Mouse (Mus musculus) liver, adult 2 months (tissue): ENCODE data around the gene Sall2. TPM values are rescaled to one million over a fixed set of nuclear protein-coding genes. Genes with fewer than 3 reads are reported as not detected.
"Not testable (repeated sequence)": the region's sequence is repeated elsewhere in the genome, so short reads cannot be mapped to it uniquely, and the experiment has no call there.

Experiments used
- DNase-seq: peaks from one replicate; pipeline ENCODE4 v3.0.0-alpha.2; 2011; ENCODE audit warnings: low read depth, low spot score; ENCODE audit errors: extremely low read depth
- H3K27ac ChIP-seq: fragments of 200-500 bp; replicated peaks from 2 replicates; pipeline ENCODE4 v1.5.1; 2012; ENCODE audit warnings: low read depth, mild to moderate bottlenecking, control low read depth, inconsistent platforms, low read length; ENCODE audit not compliant: insufficient read depth
- H3K27me3 ChIP-seq: fragments of 200-500 bp; 2 replicates; pipeline ENCODE4 v1.6.1; 2012; ENCODE audit warnings: mild to moderate bottlenecking, moderate library complexity, low read length, inconsistent platforms; ENCODE audit not compliant: control insufficient read depth, insufficient read depth
- H3K36me3 ChIP-seq: fragments of 200-500 bp; 2 replicates; pipeline ENCODE4 v1.6.1; 2012; ENCODE audit warnings: low read length, inconsistent platforms; ENCODE audit not compliant: control insufficient read depth, insufficient read depth
- H3K4me1 ChIP-seq: fragments of 200-500 bp; 2 replicates; pipeline ENCODE4 v1.6.1; 2011; ENCODE audit warnings: low read length; ENCODE audit not compliant: control insufficient read depth, insufficient read depth
- H3K4me3 ChIP-seq: fragments of 200-500 bp; 2 replicates; pipeline ENCODE4 v1.5.1; 2011; ENCODE audit warnings: low read depth, mild to moderate bottlenecking, control low read depth, low read length, moderate library complexity; ENCODE audit not compliant: insufficient read depth
- H3K79me2 ChIP-seq: fragments of 200-500 bp; 2 replicates; pipeline ENCODE4 v1.6.1; 2012; ENCODE audit warnings: inconsistent platforms, mild to moderate bottlenecking, low read length, moderate library complexity; ENCODE audit not compliant: control insufficient read depth, insufficient read depth
- H3K9ac ChIP-seq: fragments of 200-500 bp; 2 replicates; pipeline ENCODE4 v1.6.1; 2012; ENCODE audit warnings: low read depth, mild to moderate bottlenecking, control low read depth, inconsistent platforms, low read length
- CTCF ChIP-seq: fragments of 200-500 bp; IDR thresholded peaks from 2 replicates; pipeline ENCODE4 v1.5.1; 2011; ENCODE audit warnings: low read depth, low read length, control low read depth
- POLR2A ChIP-seq: fragments of 200-500 bp; IDR thresholded peaks from 2 replicates; pipeline ENCODE4 v1.6.1; 2011; ENCODE audit warnings: low read length, control low read depth; ENCODE audit not compliant: insufficient read depth; ENCODE audit errors: extremely low read depth
- WGBS: fragments of 180-500 bp; shearing (Covaris S2); methylation state at CpG from one replicate; pipeline ENCODE4 v1.1.7; 2018; 5-methylcytosine and 5-hydroxymethylcytosine counted together
- polyA plus RNA-seq: library from polyadenylated mRNA; depleted of rRNA; stranded (reverse); fragments of >200 nt; gene quantifications from 2 replicates; pipeline ENCODE4 v1.2.3, GENCODE M21; 2012
- total RNA-seq: library from RNA; depleted of rRNA; stranded (reverse); fragments of >200 nt; gene quantifications from 2 replicates; pipeline ENCODE4 v1.2.3, GENCODE M21; 2014

The Sall2 gene
- total and polyA plus RNA-seq, 2 experiments: 0.74 to 1.4 TPM

DNA sequence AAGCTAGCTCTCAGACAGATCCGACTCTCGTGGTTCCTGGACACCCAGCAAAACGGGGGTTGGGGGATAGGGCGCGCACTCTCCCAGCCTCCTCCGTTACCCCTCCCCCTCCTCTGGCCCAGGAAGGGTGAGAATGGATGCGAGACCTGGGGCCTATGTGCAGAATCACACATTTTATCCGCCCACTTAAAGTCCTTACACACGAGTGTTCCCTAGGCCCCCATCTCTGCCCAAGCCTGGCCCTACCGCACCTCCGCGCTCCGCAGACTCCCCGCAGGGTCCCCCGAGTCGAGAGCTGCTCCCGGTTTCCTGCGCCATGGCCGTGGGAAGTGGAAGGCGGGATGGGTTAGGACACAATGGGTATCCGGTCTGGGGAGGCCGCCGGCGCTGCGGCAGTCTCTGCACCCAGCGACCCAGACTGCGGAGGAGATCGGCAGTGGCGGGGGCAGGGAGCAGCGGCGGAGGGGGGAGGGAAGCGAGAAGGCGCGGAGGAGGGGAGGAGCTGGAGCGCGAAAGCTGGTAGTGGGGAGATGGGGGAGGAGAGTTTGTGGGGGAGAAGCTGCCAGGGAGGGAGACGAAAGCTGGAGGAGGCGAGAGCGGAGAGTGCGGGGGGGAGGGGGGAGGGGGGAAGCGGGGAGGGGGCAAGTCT, 12.6 kb downstream of the Sall2 start:
- peak; percentile 21 for DNase-seq
- Histone ChIP-seq H3K9ac (peak overlapping the region; percentile 86), H3K27me3 (no peaks in the 10 kb centered on the region), H3K79me2 (no peaks in the 10 kb centered on the region), H3K27ac (peak overlapping the region; percentile 24), H3K4me3 (peak overlapping the region; percentile 90), H3K4me1 (no peaks in the 10 kb centered on the region), H3K36me3 (no peaks in the 10 kb centered on the region)
- under 1% methylated on average over 34 of the region's 41 CpGs for WGBS
- no peak for TF ChIP-seq CTCF
- TF ChIP-seq POLR2A: peak; percentile 51; the same call in 1 of the 2 replicates

DNA sequence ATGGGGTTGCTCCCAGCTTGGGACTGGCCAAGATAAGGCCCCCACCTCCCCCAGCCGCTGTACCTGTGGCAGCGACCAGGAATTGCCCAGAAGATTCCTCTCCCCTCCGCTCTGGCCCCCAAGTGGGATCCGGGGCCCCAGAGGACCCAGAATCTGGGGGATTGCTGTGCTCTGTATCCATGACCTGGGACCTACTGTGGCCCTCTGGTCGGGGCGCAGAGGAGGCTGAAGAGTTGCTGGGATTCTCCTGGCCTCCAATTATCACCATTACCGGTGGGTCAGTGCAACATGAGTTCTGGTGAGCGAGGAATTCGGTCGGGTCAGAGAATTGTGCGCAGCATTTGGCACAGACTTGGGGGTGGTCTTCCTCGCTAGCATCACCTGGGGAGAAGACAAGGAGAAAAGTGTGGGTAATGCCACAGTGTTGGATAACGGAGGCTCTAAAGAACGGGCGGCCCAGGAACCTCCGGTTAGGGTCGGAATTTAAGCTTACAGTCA, 13.2 kb downstream of the Sall2 start:
- H3K4me1 ChIP-seq: no peaks in the 10 kb centered on the region
- 23% methylated on average over 17 of the region's 17 CpGs for WGBS
- peak overlapping the region; percentile 90 for H3K4me3 ChIP-seq
- H3K27me3 ChIP-seq: no peaks in the 10 kb centered on the region
- no peaks in the 10 kb centered on the region for H3K36me3 ChIP-seq
- no peak for DNase-seq
- TF ChIP-seq POLR2A (no peak), CTCF (no peak)
- H3K79me2 ChIP-seq: no peaks in the 10 kb centered on the region
- no peak overlapping the region for H3K27ac ChIP-seq
- H3K9ac ChIP-seq: peak overlapping the region; percentile 86

- TF ChIP-seq CTCF (no peak), POLR2A (no peak)
- Histone ChIP-seq H3K4me3 (no peak overlapping the region), H3K27me3 (no peaks in the 10 kb centered on the region), H3K79me2 (no peaks in the 10 kb centered on the region), H3K4me1 (no peaks in the 10 kb centered on the region), H3K9ac (no peak overlapping the region), H3K36me3 (no peaks in the 10 kb centered on the region), H3K27ac (no peak overlapping the region)
- 89% methylated on average over 8 of the region's 8 CpGs for WGBS
- no peak for DNase-seq
Measured at GRCm38 (mm10) chr14:52314808-52315150, 13.8 kb downstream of the Sall2 start.

GRCm38 (mm10) chr14:52313931-52314807, 14.4 kb downstream of the Sall2 start:
- 91% methylated on average over 26 of the region's 26 CpGs for WGBS
- Histone ChIP-seq H3K4me1 (no peaks in the 10 kb centered on the region), H3K4me3 (no peak overlapping the region), H3K27ac (no peak overlapping the region), H3K79me2 (no peaks in the 10 kb centered on the region), H3K36me3 (no peaks in the 10 kb centered on the region), H3K9ac (no peak overlapping the region), H3K27me3 (no peaks in the 10 kb centered on the region)
- no peak for DNase-seq
- TF ChIP-seq POLR2A (no peak), CTCF (no peak)

GRCm38 (mm10) chr14:52310906-52311305, 17.7 kb downstream of the Sall2 start:
- Histone ChIP-seq H3K4me1 (no peaks in the 10 kb centered on the region), H3K4me3 (no peak overlapping the region), H3K36me3 (no peaks in the 10 kb centered on the region), H3K27ac (no peak overlapping the region), H3K27me3 (no peaks in the 10 kb centered on the region), H3K79me2 (no peaks in the 10 kb centered on the region), H3K9ac (no peak overlapping the region)
- TF ChIP-seq POLR2A (no peak), CTCF (no peak)
- no peak for DNase-seq
- 92% methylated on average over 2 of the region's 2 CpGs for WGBS

GRCm38 (mm10) chr14:52310343-52310742, 18.2 kb downstream of the Sall2 start:
- not testable (repeated sequence) for H3K4me3 ChIP-seq, H3K36me3 ChIP-seq, H3K4me1 ChIP-seq, H3K27me3 ChIP-seq, H3K79me2 ChIP-seq, H3K9ac ChIP-seq, H3K27ac ChIP-seq, DNase-seq
- WGBS: 92% methylated on average over 5 of the region's 6 CpGs
